Mouse (Mus musculus): ENCODE data around the gene Arl6ip5.

The Arl6ip5 gene

GRCm38 (mm10) chr6:97273058-97273710 lies 62.7 kb downstream of the Arl6ip5 start:
- no peak for DNase-seq (ENCODE audit: low spot score)

GRCm38 (mm10) chr6:97273777-97274176 lies 63.3 kb downstream of the Arl6ip5 start:
- DNase-seq (ENCODE audit: low spot score), result no peak

GRCm38 (mm10) chr6:97275760-97276159 lies 65.3 kb downstream of the Arl6ip5 start:
- DNase-seq (ENCODE audit: low spot score), result no peak

GRCm38 (mm10) chr6:97276366-97276765 lies 65.9 kb downstream of the Arl6ip5 start:
- no peak for DNase-seq (ENCODE audit: low spot score)

GRCm38 (mm10) chr6:97276890-97277497 lies 66.5 kb downstream of the Arl6ip5 start:
- DNase-seq (ENCODE audit: low spot score), result no peak

- DNase-seq (ENCODE audit: low spot score), result peak; percentile 72
These were observed 67.7 kb downstream of the Arl6ip5 start for GRCm38 (mm10) chr6:97278014-97278787.

GRCm38 (mm10) chr6:97278878-97279277 lies 68.4 kb downstream of the Arl6ip5 start:
- no peak for DNase-seq (ENCODE audit: low spot score)
